Mouse (Mus musculus) lung, adult 18-20 months (tissue): ENCODE measurements at regions not wholly inside any gene's neighbourhood (a gene's known extent, or its start where the extent isn't known, plus 50 kb on each side); places are given as distances from the start of the nearest gene placed in this dataset.
A peak's percentile ranks its signal among the peaks of the same experiment; 100 is the strongest.
"Not testable (repeated sequence)": the region's sequence is repeated elsewhere in the genome, so short reads cannot be mapped to it uniquely, and the experiment has no call there.

Experiments
- DNase-seq, 2 experiments: peaks; one replicate each; pipeline ENCODE4 v3.0.0; 2022; ENCODE audit warnings: mixed read lengths in 2 of 2

GRCm38 (mm10) chr9:85637274-85637673 is 111.9 kb downstream of the Ibtk start:
- DNase-seq: no peak

GRCm38 (mm10) chr9:85636131-85636447 is 113.0 kb downstream of the Ibtk start:
- DNase-seq: no peak

- no peak for DNase-seq
Measured at GRCm38 (mm10) chr9:85635438-85636130, 113.5 kb downstream of the Ibtk start.

GRCm38 (mm10) chr9:85634786-85635185 is 114.3 kb downstream of the Ibtk start:
- not testable (repeated sequence) for DNase-seq

GRCm38 (mm10) chr9:85617972-85618371 is 131.2 kb downstream of the Ibtk start:
- no peak for DNase-seq

GRCm38 (mm10) chr9:85617177-85617777 is 131.9 kb downstream of the Ibtk start:
- DNase-seq: no peak

GRCm38 (mm10) chr9:85616266-85616869 is 132.8 kb downstream of the Ibtk start:
- DNase-seq: no peak

- DNase-seq: no peak
Measured at GRCm38 (mm10) chr9:85609152-85609551, 140.0 kb downstream of the Ibtk start.

- DNase-seq: peak in 1 of 2 experiments; percentile 7
Measured at GRCm38 (mm10) chr9:85596959-85597358, 152.2 kb downstream of the Ibtk start.

- no peak for DNase-seq
Measured at GRCm38 (mm10) chr9:85593867-85594266, 155.3 kb downstream of the Ibtk start.

- DNase-seq: no peak
Measured at GRCm38 (mm10) chr9:85592639-85593038, 156.5 kb downstream of the Ibtk start.

GRCm38 (mm10) chr9:85589210-85589609 is 159.9 kb downstream of the Ibtk start:
- DNase-seq: no peak

- peak; percentile 5 to 18 for DNase-seq
Measured at GRCm38 (mm10) chr9:85588077-85588476, 161.1 kb downstream of the Ibtk start.

GRCm38 (mm10) chr9:85581028-85581595 is 168.0 kb downstream of the Ibtk start:
- DNase-seq: no peak

GRCm38 (mm10) chr9:85577812-85578211 is 171.3 kb downstream of the Ibtk start:
- no peak for DNase-seq

GRCm38 (mm10) chr9:85577338-85577737 is 171.8 kb downstream of the Ibtk start:
- DNase-seq: no peak

GRCm38 (mm10) chr9:85568877-85569276 is 180.3 kb downstream of the Ibtk start:
- DNase-seq: peak; percentile 5 to 26

GRCm38 (mm10) chr9:85551871-85552270 is 197.3 kb downstream of the Ibtk start:
- no peak for DNase-seq

GRCm38 (mm10) chr9:85550455-85550854 is 198.7 kb downstream of the Ibtk start:
- no peak for DNase-seq

- DNase-seq: no peak
Measured at GRCm38 (mm10) chr9:85546226-85546625, 202.9 kb downstream of the Ibtk start.

- no peak for DNase-seq
Measured at GRCm38 (mm10) chr9:85545566-85545965, 203.6 kb downstream of the Ibtk start.

- no peak for DNase-seq
Measured at GRCm38 (mm10) chr9:85538557-85538956, 210.6 kb downstream of the Ibtk start.

- no peak for DNase-seq
Measured at GRCm38 (mm10) chr9:85528421-85528820, 201.3 kb upstream of the Tent5a start.

- DNase-seq: no peak
Measured at GRCm38 (mm10) chr9:85524733-85525132, 197.6 kb upstream of the Tent5a start.
